In genomic region chr4:129136189-129136578, GRCm38 (mm10) we compare ENCODE assay signal across 8 mouse cellular contexts. TPM values are rescaled to one million over a fixed set of nuclear protein-coding genes. Genes with fewer than 3 reads are reported as not detected.
DNase-seq lines count a peak whose midpoint lies in the region; ATAC-seq and TF ChIP-seq lines count a peak whose summit lies in the region.

No protein-coding gene starts in this region.

- no peaks in the 10 kb centered on the region for H3K9me3 ChIP-seq in embryonic facial prominence, embryonic 15.5 days (replicated peaks)
- no peaks in the 10 kb centered on the region for H3K9me3 ChIP-seq in intestine, embryonic 16.5 days (ENCODE audit: control insufficient read depth, low read length)
- H3K9me3 ChIP-seq in neural tube, embryonic 13.5 days, result no peaks in the 10 kb centered on the region

- no peak overlapping the region for H3K9ac ChIP-seq in embryonic facial prominence, embryonic 15.5 days
- H3K9ac ChIP-seq in intestine, embryonic 16.5 days (ENCODE audit: low read depth, low read length), result peak overlapping the region; percentile 74
- H3K9ac ChIP-seq in neural tube, embryonic 13.5 days, result peak overlapping the region; percentile 91

- peaks cover 30% of the 10 kb centered on the region for H3K4me1 ChIP-seq in embryonic facial prominence, embryonic 15.5 days
- peaks cover 5% of the 10 kb centered on the region; the same call in 1 of the 2 replicates for H3K4me1 ChIP-seq in intestine, embryonic 16.5 days (ENCODE audit: control insufficient read depth, insufficient read depth, low read length)
- H3K4me1 ChIP-seq in neural tube, embryonic 13.5 days (replicated peaks), result peaks cover 44% of the 10 kb centered on the region

- TF ChIP-seq CTCF in layer of hippocampus, adult 2 months (conservative IDR thresholded peaks at IDR 0.05), result no peak

- WGBS in embryonic facial prominence, embryonic 15.5 days, result 37% methylated on average over 9 of the region's 9 CpGs
- 42% methylated on average over 9 of the region's 9 CpGs for WGBS in intestine, embryonic 16.5 days
- 26% methylated on average over 9 of the region's 9 CpGs for WGBS in neural tube, embryonic 13.5 days

- H3K4me3 ChIP-seq in layer of hippocampus, adult 2 months, result peak overlapping the region; percentile 63
- peak overlapping the region; percentile 56 for H3K4me3 ChIP-seq in embryonic facial prominence, embryonic 15.5 days (replicated peaks)
- H3K4me3 ChIP-seq in intestine, embryonic 16.5 days (ENCODE audit: low read length), result peak overlapping the region; percentile 62
- H3K4me3 ChIP-seq in neural tube, embryonic 13.5 days, result peak overlapping the region; percentile 61

- DNase-seq in layer of hippocampus, adult 2 months (ENCODE audit: low spot score in 2 of 2), result no peak
- no peak for DNase-seq in layer of hippocampus, adult 8-10 months (ENCODE audit: low spot score in 2 of 2)
- DNase-seq in T-cell, adult 2 months (ENCODE audit: low spot score), result no peak
- no peak for DNase-seq in lung, postnatal 25 days (ENCODE audit: low spot score)

- ATAC-seq in embryonic facial prominence, embryonic 15.5 days (ENCODE audit: insufficient number of reproducible peaks, low FRiP score, low TSS enrichment, low read depth), result no peak
- ATAC-seq in intestine, embryonic 16.5 days, result no peak
- ATAC-seq in neural tube, embryonic 13.5 days (ENCODE audit: low read depth), result peak; percentile 29; the same call in 1 of the 2 replicates
- ATAC-seq in cerebellum, adult (ENCODE audit: insufficient number of reproducible peaks, low FRiP score, low TSS enrichment), result no peak

- peak overlapping the region; percentile 93 for H3K4me2 ChIP-seq in embryonic facial prominence, embryonic 15.5 days (replicated peaks)
- peak overlapping the region; percentile 96 for H3K4me2 ChIP-seq in intestine, embryonic 16.5 days (ENCODE audit: low read depth, low read length)
- peak overlapping the region; percentile 83 for H3K4me2 ChIP-seq in neural tube, embryonic 13.5 days

- H3K27me3 ChIP-seq in embryonic facial prominence, embryonic 15.5 days, result peaks cover 21% of the 10 kb centered on the region
- peaks cover 24% of the 10 kb centered on the region for H3K27me3 ChIP-seq in intestine, embryonic 16.5 days (replicated peaks; ENCODE audit: control insufficient read depth, insufficient read depth, low read length)
- peaks cover 5% of the 10 kb centered on the region; the same call in 1 of the 2 replicates for H3K27me3 ChIP-seq in neural tube, embryonic 13.5 days

- no peaks in the 10 kb centered on the region for H3K36me3 ChIP-seq in embryonic facial prominence, embryonic 15.5 days
- H3K36me3 ChIP-seq in intestine, embryonic 16.5 days (ENCODE audit: control insufficient read depth, insufficient read depth, low read length), result no peaks in the 10 kb centered on the region
- H3K36me3 ChIP-seq in neural tube, embryonic 13.5 days, result peaks cover 16% of the 10 kb centered on the region; the same call in 1 of the 2 replicates

- H3K27ac ChIP-seq in layer of hippocampus, adult 2 months, result peak overlapping the region; percentile 96
- no peak overlapping the region for H3K27ac ChIP-seq in embryonic facial prominence, embryonic 15.5 days (replicated peaks)
- H3K27ac ChIP-seq in intestine, embryonic 16.5 days (ENCODE audit: low read length), result no peak overlapping the region
- H3K27ac ChIP-seq in neural tube, embryonic 13.5 days (replicated peaks), result peak overlapping the region; percentile 59; the same call in 1 of the 2 replicates

RNA-seq across cellular contexts. Expression of gene Fndc5, which starts 0.6 kb away (rescaled TPM):
- total RNA-seq in layer of hippocampus, adult 2 months (2021), result 10 to 100 TPM; 77.5 to 78.6 TPM
- 10 to 100 TPM; 65.6 to 77.6 (median 69.9) TPM for total RNA-seq in layer of hippocampus, adult 8-10 months (2022)
- polyA plus RNA-seq in embryonic facial prominence, embryonic 15.5 days (2015; fragmentation: Nextera tagmentation; extraction: Ambion mirVana), result 19.7 and 26.3 TPM in 2 replicates
- 1.5 and 2.2 TPM in 2 replicates for polyA plus RNA-seq in intestine, embryonic 16.5 days (2015; fragmentation: Nextera tagmentation; extraction: Ambion mirVana)
- 24.4 and 24.5 TPM in 2 replicates for polyA plus RNA-seq in neural tube, embryonic 13.5 days (2015; fragmentation: Nextera tagmentation; extraction: Ambion mirVana)

RNA-seq across cellular contexts. Expression of gene Hpca, which starts 14.3 kb away (rescaled TPM):
- total RNA-seq in layer of hippocampus, adult 2 months (2021), result 1,000 to 10,000 TPM; 2,418 to 2,601 TPM
- total RNA-seq in layer of hippocampus, adult 8-10 months (2022), result 1,000 to 10,000 TPM; 1,891 to 2,020 (median 1,922) TPM
- polyA plus RNA-seq in embryonic facial prominence, embryonic 15.5 days (2015; fragmentation: Nextera tagmentation; extraction: Ambion mirVana), result 1.8 and 2.2 TPM in 2 replicates
- 4.0 and 4.5 TPM in 2 replicates for polyA plus RNA-seq in intestine, embryonic 16.5 days (2015; fragmentation: Nextera tagmentation; extraction: Ambion mirVana)
- polyA plus RNA-seq in neural tube, embryonic 13.5 days (2015; fragmentation: Nextera tagmentation; extraction: Ambion mirVana), result 50.3 and 55.8 TPM in 2 replicates

RNA-seq across cellular contexts. Expression of gene Tmem54, which starts 30.8 kb away (rescaled TPM):
- total RNA-seq in layer of hippocampus, adult 2 months (2021), result not detected
- not detected for total RNA-seq in layer of hippocampus, adult 8-10 months (2022)
- polyA plus RNA-seq in embryonic facial prominence, embryonic 15.5 days (2015; fragmentation: Nextera tagmentation; extraction: Ambion mirVana), result 26.6 and 26.9 TPM in 2 replicates
- 159 and 167 TPM in 2 replicates for polyA plus RNA-seq in intestine, embryonic 16.5 days (2015; fragmentation: Nextera tagmentation; extraction: Ambion mirVana)
- 0.39 TPM in 1 of 2 replicates, not detected in the other for polyA plus RNA-seq in neural tube, embryonic 13.5 days (2015; fragmentation: Nextera tagmentation; extraction: Ambion mirVana)

RNA-seq across cellular contexts. Expression of gene S100pbp, which starts 53.3 kb away (rescaled TPM):
- total RNA-seq in layer of hippocampus, adult 2 months (2021), result 10 to 100 TPM; 33.6 to 36.0 TPM
- total RNA-seq in layer of hippocampus, adult 8-10 months (2022), result 10 to 100 TPM; 33.2 to 41.3 (median 39.6) TPM
- polyA plus RNA-seq in embryonic facial prominence, embryonic 15.5 days (2015; fragmentation: Nextera tagmentation; extraction: Ambion mirVana), result 17.8 and 18.5 TPM in 2 replicates
- 10.3 and 10.9 TPM in 2 replicates for polyA plus RNA-seq in intestine, embryonic 16.5 days (2015; fragmentation: Nextera tagmentation; extraction: Ambion mirVana)
- 15.8 and 19.9 TPM in 2 replicates for polyA plus RNA-seq in neural tube, embryonic 13.5 days (2015; fragmentation: Nextera tagmentation; extraction: Ambion mirVana)

RNA-seq across cellular contexts. Expression of gene Yars, which starts 53.4 kb away (rescaled TPM):
- 10 to 100 TPM; 93.4 to 95.1 TPM for total RNA-seq in layer of hippocampus, adult 2 months (2021)
- total RNA-seq in layer of hippocampus, adult 8-10 months (2022), result 10 to 100 TPM; 85.5 to 91.6 (median 87.1) TPM
- polyA plus RNA-seq in embryonic facial prominence, embryonic 15.5 days (2015; fragmentation: Nextera tagmentation; extraction: Ambion mirVana), result 75.5 and 83.2 TPM in 2 replicates
- polyA plus RNA-seq in intestine, embryonic 16.5 days (2015; fragmentation: Nextera tagmentation; extraction: Ambion mirVana), result 104 and 107 TPM in 2 replicates
- polyA plus RNA-seq in neural tube, embryonic 13.5 days (2015; fragmentation: Nextera tagmentation; extraction: Ambion mirVana), result 106 and 108 TPM in 2 replicates

Comparison
In these comparisons a context has a peak if more than half of its experiments do, and no peak if none do; other contexts are left out.
1. H3K27ac ChIP-seq: peak in layer of hippocampus, adult 2 months (single experiment) and neural tube, embryonic 13.5 days (single experiment); none in embryonic facial prominence, embryonic 15.5 days (single experiment) and intestine, embryonic 16.5 days (single experiment).
2. RNA of gene Tmem54, which starts 30.8 kb away (polyA plus RNA-seq): 159 to 167 TPM in intestine, embryonic 16.5 days and 26.6 to 26.9 TPM in embryonic facial prominence, embryonic 15.5 days; 0.39 TPM in neural tube, embryonic 13.5 days; every median in the first group is over 10 times any median in the second.
3. Peak in every context shown above with its lines, with median percentiles within 50 percentile points of each other: H3K4me3 ChIP-seq and H3K4me2 ChIP-seq.